Mouse (Mus musculus) lung, postnatal 14 days (tissue): ENCODE data around the gene Ip6k2.
A peak's percentile ranks its signal among the peaks of the same experiment; 100 is the strongest.

Experiments used
- DNase-seq: peaks from one replicate; pipeline ENCODE4 v3.0.0; 2021

Gene Ip6k2

DNA sequence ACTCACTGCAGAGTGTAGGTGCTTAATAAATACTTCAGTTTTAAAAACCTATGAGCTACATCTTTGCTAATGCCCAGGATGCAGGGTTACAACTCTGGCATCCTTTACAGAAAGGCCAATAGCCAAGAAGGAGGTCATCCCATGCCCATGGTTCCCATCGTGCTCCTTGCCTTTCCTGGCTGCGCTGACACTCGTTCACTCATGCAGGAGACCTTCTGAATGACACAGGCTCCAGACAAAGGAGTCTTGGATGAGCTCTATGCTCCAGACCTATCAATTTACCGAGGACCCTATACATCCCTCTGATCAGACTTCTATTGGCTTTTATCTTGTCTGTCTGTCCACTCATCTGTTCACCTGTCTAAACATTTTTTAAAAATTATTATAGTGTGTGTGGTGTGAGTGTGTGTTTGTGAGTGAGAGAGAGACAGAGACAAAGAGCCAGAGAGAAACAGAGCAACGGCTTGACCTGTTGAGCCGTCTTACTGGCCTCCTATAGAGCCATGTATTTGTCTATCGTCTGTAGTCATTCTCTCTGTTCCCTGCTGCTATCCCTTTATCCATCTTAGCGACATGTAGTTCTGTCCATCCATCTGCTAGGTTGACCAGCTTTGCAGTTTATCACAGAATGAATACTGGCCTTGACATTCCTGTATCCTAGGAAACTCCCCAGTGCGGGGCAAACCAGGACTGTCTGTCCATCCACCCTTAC is 604 bp upstream of the Ip6k2 start:
- DNase-seq, result no peak

DNA sequence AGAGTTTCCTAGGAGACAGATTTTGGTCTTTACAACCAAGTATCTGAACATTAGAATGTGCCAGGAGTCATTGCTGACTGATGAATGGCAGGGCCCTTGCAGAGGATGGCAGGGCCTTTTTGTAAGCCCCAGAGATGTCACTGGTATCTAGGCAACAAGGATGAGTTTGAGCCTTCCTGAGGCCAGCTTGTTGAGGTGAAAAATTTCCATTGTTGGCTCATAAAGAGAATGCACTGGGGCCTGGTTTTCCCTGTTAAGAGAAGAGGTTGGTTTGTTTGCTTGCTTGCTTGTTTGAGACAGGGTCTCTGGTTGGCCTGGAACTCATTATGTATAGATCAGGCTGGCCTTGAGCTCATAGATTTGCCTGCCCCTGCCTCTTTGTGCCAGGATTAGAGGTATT is 1.8 kb downstream of the Ip6k2 start:
- no peak for DNase-seq

DNA sequence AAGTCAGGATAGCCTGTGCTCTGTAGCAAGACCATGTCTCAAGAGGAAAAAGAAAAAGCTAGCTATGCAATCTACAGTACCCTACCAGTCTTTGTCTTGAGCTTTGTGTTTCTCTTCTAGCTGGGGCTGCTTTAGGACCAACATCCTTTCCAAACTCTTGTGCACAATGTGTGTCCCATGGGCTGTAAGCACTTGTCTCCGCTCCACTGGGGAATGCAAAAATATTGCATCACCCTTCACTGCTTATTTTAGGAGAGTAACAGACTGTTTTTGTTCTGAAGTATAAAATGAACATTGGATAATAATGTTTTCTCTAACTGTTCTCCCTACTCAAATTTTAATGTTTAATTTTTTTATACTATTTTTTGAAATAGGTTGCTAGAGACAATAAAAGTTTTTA is 2.9 kb downstream of the Ip6k2 start:
- DNase-seq, result no peak

DNA sequence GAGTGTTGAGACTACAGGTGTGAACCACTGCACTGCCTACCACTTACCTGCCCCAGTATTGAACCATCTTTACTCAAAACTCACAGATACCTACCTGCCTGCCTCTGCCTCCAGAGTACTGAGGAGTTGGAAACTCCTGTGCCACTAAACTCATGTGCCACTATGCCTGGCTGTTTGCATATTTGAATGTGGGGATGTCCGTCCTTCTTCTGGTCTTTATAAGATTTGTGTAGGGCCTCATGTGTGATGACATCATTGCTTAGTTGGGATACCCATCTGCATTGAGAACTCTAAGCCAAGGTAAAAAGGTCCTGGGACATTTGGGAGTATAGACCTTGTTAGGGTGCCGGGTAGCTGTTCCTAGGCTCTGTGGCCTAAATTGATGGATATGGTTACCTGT is 3.5 kb downstream of the Ip6k2 start:
- DNase-seq, result no peak

DNA sequence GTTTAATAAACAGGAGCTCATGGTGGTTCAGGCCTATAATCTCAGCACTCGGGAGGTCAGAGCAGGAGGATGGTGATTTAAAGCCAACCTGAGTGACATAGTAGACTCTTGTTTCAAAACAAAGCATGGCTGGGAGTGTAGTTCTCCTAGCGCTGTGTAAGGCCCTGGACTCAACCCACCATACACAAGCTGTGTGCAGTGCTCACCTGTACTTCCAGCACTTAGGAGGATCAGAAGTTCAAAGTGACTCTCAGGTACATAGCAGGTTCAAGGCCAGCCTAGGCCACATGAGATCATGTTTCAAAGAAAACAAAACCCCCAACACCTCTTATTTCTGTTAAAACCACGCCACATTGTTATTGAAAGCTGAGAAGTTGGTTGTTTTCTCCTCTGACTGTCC is 5.1 kb downstream of the Ip6k2 start:
- DNase-seq, result no peak

DNA sequence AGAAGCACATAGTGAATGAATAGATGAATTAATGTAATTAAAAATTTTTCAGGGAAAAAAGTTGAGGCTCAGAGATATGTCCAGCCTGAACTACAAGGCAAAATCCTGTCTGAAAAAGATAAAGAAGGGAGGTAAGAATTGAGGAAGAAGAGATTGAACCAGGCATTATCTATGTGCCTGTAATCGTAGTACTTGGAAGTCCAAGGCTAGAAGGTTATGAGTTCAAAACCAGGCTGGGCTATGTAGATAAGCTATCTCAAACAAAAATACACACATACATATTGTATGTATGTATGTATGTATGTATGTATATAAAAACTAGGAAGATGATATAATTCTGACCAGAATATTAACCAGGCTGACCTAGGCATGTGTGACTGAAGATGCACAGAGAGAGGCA is 8.7 kb downstream of the Ip6k2 start:
- no peak for DNase-seq

DNA sequence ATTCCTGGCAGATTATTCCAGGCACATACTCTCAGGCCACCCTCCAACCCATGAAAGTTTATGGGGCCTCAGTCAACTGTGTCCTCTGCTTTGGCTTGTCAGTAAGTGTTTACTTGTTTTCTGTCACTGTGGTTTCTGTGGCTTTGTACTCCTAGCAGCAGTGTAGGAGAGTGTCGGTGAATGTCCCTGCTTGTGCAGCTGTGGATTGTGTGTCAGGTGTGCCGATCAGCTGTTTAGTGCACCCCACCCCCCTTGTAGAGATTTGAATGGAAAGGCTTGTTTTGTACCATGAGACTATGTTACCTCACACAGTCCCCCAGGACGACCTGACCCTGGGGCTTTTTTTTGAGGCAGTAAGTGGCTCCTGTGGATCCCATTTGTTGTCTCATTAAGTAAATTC is 9.1 kb downstream of the Ip6k2 start:
- DNase-seq, result no peak

DNA sequence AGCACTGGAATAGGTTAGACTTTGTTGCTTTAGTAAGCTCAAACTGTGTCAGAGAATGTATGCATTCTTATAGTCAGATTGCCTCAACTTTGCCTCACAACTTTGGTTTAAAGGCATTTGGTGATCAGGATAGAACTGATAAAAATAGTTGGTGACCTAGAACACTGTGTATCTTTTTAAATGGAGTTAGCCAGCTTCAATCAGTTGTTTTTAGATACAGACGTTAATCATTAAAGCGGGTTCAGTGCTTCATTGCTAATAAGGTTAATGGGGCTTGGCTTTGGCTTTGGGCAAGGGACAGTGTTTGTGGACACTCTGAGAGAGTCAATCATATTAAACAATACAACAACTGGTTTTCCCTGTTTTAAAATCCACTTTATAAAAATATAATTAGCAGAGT is 11.7 kb downstream of the Ip6k2 start:
- no peak for DNase-seq

DNA sequence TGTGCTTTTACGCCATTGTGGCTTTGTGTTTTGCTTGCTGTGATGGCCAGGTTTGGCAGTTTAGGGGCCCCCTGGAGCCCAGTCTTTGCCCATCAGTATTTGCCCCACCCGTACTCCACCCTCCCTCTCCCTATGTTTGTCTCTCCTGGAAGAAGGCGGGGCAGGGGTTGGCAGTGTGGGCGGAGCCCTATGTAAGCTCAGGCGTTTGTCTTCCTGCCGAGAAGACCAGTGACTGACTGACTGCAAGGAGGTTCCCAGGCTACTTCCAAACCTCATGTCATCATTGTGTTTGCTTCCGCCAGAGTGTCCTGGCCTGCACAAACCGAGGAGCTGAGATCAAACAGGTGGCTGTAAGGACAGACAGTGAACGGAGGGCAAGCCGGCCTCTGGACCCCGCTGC is 12.2 kb downstream of the Ip6k2 start:
- peak; percentile 74 for DNase-seq

DNA sequence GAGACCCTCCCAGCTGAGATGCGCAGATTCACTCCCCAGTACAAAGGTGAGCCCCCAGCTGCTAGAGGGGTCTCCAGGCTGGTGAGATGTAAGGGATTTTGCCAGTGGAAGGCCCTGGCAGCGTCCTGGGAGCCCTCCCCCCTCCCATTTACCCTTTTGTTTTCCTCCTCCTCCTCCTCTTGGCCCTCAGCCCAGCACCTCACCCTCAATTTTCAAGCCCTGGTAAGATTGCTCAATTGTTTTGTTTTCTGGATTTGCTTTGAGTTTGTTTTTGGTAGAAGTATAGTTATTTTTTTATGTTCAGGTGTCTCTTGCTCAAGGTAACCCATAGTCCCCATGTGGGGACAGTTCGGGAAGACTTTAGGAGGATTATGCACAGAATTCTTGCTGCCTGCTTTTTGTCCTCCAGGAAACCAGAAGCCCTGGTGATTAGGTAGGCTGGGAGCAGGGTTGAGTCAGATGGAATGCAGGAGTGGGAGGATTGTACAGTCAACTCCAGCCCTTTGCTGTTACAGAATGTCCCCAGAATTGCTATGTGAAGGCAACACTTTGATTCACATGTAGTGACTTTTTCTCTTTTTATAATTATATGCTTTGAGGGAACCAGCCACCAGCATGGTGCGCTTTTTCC is 12.9 kb downstream of the Ip6k2 start:
- DNase-seq, result peak; percentile 57

DNA sequence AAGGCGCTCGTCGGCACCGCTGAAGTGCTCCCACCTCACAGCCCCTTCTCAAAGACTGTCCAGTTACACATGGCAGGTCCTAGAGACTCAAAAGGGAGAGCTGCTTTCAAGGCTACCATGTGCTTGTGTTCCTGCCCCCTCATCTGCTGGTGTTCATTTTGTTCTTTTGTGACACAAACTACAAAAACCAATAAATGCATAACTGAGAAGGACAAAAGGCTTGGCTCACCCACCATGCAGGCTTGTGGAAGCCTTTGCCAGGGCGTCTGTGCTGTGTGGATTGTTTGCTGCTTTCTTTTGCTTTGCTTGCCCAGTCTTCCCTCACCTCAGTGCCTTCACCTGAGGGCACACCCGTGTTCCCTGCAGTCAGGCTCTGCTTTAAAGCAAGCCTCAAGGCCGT is 13.9 kb downstream of the Ip6k2 start:
- no peak for DNase-seq

DNA sequence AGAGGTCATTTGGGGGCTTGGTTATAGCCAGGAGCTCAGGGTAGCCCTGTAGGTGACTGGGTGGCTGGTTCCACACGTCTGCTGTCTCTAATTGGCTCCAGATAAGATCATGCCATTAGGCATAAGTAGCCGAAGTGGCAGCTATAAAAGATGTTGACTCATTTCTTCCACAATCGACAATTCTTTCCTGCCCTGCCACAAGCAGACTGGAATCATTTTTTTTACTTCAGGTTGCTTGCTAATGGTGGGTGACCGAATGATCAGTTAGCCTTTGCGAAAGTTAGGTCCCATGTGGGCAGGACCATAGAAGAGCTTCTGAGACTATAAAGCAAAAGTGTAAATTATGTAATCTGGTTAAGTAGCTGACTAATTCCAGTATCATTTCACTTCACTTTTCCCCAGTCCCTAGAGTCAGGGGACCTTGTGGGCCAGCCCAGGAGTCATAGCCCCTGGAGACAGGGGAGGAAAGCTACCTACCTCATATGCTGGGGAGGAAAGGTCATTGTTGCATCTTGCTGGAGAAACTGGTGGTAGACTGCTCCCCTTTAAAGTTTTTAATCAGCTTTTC is 15.0 kb downstream of the Ip6k2 start:
- DNase-seq, result no peak

DNA sequence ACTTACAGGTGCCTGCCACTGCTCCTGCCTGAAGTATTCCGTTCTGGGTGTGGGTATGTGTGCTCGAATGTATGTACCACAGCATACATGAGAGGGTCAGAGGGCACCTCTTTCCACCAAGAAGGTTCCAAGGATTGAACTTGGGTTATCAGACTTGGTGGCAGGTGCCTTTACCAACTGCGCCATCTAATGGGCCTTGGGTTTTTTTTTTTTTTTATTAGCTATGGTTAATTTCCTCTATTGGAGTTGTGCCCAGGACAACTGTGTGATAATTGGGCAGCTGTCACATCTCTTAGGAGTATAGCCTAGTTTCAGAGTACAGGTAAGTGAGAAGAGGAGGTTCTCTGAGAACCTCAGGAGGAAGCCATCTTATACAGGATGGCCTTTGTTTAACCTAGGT is 16.0 kb downstream of the Ip6k2 start:
- no peak for DNase-seq

DNA sequence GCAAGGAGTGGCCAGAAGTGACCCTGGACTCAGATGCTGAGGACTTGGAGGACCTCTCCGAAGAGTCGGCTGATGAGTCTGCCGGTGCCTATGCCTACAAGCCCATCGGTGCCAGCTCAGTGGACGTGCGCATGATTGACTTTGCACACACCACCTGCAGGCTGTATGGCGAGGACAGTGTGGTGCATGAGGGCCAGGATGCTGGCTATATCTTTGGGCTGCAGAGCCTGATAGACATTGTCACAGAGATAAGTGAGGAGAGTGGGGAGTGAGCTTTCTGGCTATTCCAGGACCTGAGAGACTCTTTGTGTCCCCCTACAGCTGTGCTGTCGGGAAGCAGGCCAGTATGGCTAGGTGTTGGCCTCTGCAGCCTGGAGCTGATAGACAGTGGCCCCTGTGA is 22.2 kb downstream of the Ip6k2 start:
- no peak for DNase-seq

DNA sequence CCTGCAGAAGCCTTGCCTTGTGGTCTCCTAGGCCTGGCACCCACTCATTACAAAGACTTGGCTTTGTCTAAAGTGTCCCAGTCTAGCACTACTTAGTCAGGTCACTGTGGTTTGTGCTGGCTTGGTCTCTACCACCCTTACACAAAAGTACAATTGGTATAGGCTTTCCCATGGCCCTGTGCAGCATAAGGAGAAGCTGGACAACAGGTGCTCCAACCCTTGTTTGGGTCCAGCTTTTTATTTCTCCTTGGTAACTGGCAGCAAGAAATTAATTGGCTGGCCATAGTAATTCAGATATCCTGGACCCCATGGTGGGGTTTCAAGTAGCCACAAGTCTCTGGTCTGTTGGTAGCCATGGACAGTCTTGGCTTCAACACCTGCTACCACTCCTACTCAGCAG is 22.8 kb downstream of the Ip6k2 start:
- no peak for DNase-seq

DNA sequence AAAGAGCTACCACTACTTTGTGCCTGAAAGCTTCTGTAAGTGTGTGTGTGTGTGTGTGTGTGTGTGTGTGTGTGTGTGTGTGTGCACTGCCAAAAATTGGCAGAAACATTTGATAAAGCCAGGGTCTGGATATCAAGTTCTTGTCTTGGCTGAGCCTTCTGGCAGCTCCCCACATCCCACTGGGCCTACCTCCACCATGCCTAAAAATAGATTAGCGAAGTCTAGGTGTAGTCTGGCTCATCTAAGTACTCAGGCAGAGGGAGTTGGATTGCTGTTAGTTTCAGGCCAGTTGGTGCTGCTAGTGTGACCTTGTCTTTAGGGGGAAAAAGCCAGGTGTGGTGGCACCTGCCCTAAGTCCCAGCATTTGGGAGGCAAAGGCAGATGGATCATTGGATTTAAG is 23.2 kb downstream of the Ip6k2 start:
- DNase-seq, result no peak

DNA sequence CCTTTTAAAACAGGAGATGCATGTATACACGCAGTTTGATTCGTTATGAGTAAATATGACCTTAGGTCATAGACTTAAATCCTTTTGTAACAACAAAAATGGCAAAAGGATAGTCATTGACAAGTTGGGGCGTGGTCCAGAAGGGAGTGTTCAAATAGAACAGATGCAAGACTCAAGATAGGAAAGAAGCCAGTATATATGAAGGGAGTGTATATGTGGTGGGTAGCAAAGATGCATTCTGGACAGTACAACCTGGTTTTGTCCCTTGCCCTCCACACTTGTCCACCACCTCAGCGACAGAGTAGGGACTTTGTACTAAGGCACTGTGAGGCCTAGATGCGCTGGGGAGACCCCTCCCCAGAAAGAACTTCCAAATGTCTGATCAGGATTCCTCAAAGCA is 24.1 kb downstream of the Ip6k2 start:
- DNase-seq, result no peak

DNA sequence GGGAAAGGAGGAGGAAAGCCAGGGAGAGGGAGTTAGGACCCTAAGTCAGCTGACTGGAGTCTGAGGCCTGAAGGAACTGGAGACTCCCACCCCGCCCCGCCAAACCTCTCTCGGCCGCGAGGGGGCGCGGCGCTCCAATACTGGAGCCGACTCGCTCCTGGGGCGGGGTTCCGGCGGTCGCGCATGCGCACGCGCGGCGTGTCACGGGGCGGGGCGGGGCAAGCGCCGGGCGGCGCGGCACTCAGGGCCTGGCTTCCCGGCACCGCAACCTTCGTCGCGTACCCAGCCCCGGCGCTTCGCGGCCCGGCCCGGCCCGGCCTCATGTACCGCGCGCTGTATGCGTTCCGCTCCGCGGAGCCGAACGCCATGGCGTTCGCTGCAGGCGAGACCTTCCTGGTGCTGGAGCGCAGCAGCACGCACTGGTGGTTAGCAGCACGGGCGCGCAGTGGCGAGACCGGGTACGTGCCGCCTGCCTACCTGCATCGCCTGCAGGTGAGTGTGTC is 24.6 kb downstream of the Ip6k2 start, which contains the start of gene Nckipsd:
Gene Nckipsd (plus strand): TSS at position 206 of the 503 bp plus-strand sequence.
- DNase-seq, result peak; percentile 97

DNA sequence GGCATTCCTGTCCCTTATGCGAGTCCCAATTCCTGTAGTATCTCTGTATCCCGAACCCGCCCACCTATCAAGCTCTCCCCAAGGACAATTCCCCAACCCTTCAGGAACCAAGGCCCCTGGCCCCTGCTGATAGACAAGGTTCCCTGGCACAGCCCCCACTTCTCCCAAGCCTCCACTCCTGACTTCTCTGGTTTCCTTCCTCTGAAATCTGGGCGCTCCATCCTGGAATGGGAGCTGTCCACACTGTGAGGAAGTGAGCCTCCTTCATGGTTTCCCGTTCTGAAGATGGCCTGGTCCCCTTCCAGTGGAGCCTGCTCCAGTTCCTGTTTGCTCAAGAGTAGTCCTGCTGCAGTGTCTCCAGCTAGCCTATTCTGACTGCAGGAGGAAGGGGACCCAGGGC is 25.6 kb downstream of the Ip6k2 start:
- peak; percentile 36 for DNase-seq

DNA sequence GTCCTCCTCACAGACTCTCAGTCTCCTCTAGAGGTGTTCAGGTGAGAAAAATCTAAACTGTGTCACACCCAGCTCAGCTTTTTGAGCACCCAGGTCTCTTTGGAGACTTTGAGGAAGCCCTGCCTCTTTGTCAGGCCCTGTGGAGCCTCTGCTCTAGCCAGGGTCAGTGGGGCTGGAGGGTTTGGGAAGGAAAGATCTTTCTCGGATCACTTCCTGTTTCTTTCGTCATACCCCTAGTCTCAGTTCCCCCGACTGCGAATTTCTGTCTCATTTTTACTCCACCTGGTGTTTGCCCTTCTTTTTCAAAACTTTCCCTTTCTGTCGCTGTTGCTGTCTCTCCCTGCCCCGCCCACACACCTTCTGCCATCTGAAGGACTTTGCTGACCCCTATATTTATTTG is 26.1 kb downstream of the Ip6k2 start:
- DNase-seq, result no peak

DNA sequence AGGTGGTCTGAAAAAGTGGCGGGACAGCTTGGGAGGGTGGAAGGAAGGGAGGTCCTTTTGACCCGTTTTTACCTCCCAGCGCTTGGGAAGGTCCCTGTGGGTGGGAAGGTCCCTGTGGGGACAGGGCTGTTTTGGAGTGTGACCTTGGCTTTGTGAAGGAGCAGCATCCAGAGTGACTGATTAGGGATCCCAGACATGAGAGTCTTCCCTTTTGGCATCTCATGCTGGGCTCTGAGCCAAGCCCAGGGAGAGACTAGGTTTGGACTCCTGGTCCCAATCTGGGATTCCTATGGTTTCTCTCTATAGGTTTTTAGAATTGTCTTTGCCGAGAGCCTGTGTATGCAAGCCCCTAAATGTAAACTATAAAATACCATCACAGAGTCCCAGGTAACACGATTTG is 26.9 kb downstream of the Ip6k2 start:
- DNase-seq, result no peak

DNA sequence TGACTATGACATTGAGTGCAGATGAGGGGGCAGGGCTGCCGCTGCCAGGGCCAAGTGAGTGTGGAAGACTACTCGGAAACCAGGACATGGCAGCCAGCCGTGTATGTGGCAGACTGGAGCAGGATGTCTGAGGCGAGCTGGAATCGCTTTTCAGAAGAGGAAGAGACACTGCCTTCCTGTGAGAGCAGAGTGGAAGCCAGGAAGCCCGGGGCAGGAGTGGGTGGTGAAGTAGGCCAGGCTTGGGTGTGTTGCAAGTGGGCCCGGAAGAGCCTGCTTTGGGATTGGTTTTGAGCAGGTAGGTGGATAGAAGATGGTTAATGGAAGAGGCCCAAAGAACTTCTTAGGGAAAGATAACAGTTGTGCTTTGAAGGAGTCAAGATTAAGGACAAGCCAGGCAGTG is 32.0 kb downstream of the Ip6k2 start:
- DNase-seq, result no peak

DNA sequence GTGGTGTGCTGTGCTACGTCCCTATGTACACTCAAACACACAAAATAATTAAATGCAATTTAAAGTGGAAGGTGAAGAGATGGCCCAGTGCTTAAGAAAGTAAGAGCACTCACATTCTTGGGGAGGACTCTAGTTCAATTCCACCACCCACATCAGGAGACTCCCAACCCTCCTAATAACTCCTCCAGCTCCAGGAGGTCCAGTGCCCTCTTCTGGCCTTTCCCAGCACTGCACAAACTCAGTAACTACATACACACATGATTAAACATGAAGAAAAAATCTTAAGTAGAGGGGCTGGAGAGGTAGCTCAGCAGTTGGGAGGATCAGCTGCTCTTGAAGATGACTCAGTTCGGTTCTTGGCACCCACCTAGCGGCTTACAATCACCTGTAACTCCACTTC is 35.9 kb downstream of the Ip6k2 start:
- DNase-seq, result peak; percentile 77

DNA sequence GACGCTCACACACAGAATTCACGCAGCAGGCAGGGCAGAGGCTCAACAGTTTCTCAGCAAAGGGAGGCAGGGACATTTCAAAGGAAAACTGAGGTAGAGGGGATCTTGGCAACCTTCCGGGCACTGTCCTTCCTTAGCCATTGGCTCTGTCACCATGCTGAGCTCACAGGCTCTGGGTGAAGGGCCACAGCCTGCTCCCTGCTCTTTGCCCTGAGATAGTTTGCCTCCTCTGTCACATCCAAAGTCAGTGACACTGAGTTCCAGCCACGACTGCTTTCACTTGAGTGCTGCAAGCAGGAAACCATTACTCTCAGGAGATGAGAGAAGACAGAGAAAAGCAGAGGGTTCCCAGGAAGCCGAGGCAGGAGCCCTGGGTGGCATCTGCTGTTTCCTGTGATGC is 36.5 kb downstream of the Ip6k2 start:
- DNase-seq, result no peak
